Mouse (Mus musculus): ENCODE results near the gene Mdk. TPM values are rescaled to one million over a fixed set of nuclear protein-coding genes. Genes with fewer than 3 reads are reported as not detected.

Mdk gene
- total RNA-seq, 2 experiments from 2014 or later: 0.12 to 0.86 TPM

DNA sequence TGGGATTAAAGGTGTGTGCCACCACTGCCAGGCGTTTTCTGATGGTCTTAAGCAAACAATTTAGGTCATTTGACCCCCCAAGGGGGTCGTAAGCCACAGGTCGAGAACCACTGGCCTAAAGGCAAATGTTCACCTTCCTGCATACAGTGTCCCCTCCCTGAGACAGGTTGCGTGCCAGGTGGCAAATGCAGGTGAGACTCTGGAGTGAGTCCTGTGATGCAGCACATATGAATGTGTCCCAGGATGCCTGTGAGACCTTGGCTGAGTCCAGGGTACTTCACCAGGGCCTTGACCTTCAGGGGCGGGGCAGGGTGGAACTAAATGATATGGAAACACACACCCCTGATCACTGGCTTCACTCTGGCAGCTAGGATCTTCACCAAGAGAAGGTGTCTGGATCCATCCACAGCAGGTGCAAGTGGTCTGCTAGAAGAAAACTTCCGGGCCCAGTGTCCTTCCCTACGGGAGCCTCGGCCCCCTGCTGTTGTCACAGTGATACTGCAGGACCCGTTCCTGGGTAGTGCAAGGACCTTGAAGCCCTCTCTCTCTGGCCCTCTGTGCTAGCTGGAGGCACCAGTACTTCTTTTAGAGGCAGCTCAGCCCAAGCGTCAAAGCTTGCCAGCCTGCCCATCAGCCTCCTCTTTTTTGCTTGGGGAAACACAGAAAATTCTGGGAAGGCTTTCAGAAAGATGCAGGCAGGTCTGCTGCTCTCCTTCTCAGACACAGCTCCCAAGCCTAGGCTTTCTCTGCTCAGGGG lies 26.8 kb upstream of the Mdk start:
- ATAC-seq (replicated peaks; ENCODE audit: poor library complexity): peak; percentile 42

DNA sequence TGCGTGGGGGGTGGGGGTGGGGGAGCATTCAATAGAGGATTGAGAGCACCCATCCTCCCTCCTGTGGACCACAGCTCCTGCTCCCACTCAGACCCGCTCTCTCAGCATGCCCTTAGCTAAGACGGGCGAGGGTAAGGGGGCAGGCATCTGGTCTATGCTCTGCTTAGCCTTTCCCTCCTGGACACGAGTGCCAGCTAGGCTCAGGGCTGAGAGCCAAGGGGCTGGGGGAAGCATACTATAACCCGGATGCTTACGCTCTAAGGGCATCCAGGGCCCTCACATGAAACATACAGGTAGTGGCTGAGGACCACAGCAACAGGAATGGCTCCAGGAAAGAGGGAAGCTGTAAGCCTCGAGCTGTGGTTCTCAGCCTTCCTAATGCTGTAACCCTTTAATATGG lies 26.0 kb upstream of the Mdk start:
- no peak for ATAC-seq (replicated peaks; ENCODE audit: poor library complexity)

DNA sequence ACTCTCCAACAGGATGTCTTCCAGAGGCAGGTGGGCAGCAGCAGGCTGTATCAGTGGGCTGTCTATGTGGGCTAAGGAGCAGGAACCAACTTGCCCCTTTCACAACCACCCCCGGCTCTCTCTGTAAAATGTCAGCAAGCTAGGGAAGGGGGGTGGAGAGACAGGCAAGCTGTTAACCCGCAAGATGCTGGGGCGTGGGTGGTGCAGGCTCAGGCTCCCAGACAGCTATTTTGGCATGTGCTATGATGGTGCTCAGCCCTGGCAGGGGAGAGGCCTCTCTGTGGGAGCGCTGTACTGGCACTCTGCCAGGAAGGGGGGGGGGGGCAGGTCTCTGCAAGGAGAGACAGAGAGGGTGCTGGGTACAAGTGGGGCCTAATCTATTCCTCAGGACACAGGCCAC lies 25.0 kb upstream of the Mdk start:
- peak; percentile 77 for ATAC-seq (replicated peaks; ENCODE audit: poor library complexity)

DNA sequence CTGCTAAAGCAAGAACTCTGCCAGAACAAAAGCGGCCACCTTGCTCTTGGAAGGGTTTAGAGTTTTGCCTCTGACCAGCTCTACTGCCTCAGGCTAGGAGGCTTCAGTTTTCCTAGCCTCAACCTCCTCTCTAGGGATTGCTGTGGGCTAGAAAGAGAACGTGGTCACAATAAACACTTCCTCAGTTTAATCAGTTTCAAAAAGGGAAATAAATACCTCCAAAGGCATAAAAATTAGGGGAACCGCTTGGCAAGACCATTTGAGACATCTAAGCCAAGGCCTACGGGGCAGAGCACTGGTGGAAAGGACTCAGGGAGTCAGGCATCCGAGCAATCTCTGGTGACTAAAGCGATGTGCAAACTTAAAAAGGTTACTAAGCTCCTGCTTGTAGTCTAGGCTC lies 23.8 kb upstream of the Mdk start:
- ATAC-seq (replicated peaks; ENCODE audit: poor library complexity): no peak

DNA sequence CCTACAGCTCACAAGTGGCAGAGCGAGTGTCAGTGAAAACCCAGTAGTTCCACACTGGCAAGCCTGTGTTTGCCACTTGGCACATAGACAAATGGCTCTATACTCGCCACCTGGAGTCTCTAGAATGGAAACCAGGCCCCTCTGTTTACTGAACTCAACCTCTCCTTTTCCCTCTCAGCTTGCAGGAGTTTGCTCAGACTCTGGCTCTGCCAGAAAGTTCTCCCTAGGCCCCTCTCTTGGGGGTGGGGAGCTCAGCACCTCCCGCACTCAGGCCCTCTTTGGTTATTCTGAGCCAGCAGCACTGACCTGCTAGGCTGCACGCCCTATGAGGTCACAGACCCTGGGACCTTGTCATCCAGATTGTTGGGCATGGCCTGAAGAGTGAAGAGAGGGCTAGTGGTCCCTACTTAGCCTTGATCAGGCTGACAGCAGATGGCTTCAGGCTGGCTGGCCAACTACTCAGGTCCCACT lies 23.1 kb upstream of the Mdk start:
- no peak for ATAC-seq (replicated peaks; ENCODE audit: poor library complexity)

DNA sequence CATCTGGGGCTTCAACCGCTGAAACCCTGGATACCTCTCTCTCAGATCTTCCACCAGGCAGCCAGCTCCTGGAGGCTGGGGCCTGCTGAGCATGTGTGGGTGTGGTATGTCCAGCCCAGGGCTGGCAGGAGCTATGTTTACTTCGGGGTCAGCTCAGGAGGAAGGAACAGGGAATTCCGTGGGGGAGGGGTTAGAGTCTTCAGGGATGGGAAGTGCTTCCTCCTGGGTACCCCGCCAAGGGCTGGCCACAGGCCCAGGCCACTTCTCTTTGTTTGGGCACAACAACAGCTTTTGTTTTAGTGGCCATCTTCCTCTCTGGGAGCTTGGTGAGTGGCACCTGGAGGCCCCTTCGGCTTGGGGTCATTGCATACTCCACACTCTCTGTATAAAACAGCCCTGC lies 21.7 kb upstream of the Mdk start:
- ATAC-seq (replicated peaks; ENCODE audit: poor library complexity): no peak

DNA sequence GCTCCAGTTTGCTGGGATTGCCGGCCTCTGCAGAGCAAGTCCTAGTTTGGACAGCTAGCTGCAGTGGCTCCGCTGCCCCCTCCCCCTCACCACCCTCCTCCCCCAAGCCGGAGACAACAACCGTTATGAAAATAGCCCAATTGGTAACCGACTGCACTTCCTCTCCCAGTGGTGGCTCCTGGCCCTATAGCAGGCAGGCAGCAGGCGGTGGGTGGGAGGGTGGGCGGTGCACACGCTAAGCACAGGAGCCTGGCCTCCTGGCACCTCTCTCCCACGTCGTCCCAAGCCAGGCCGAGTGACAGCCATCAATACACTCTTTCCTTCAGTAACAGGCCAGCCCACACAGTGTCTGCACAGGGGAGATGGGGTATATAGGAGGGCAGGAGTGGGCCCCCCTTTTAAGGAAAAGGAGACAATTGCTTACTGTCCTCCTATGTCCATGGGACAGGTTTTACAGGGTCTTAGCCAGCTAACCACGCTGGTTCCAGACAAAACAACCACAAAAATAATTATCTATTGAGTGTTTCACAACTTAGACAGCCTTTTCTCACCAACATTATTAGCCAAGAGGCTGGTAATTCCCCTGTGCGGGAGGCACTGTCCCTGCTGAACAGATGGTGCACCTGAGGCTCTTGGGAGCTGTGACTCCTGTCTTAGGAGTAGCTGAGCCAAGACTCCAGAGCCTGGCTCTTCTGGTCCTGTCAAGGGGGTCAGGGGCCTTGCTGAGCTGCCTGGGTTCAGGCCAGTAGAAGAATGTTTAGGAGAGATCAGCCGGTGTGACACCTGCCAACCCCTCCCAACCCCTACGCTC lies 18.4 kb upstream of the Mdk start:
- ATAC-seq (replicated peaks; ENCODE audit: poor library complexity): peak; percentile 69

DNA sequence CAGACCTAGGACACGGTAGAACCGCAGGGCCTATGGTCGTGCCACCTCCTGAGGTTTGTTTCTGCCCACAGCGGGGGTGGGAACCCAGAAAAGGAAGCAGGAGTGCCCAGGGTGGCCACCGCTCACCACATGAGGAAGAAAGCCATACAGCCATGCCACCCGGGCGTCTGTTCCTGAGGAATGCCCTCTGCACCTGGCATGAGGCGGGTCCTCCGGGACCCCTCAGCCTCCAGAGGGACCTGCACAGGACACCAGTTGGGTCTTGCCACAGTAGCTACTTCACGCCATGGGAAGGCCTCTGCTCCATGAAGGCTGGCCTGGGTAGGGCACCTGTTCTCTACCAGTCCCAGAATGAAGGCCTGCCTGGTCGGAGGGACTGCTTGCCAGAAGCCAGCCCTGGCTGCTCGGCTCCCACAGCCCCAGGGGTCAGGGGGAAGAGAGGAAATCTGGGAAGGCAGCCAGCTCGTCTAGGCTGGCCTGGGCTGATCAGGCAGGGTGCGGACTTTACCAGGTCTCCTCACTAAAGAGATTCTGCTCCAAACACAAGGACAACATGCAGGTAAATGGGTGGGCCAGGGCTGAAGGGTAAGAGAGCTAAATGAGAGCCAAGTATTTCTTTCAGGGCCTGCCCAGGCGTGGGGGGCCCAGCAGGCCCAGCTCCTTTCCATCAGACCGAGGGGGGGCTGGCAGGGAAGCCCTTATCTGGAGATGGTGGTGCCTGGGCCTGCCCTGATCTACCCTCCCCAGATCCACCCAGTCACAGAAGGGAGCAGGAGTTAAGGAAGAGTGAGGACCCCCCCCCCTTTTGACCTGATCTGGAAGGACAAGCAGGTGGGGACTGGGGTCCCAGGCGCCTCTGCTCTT lies 17.5 kb upstream of the Mdk start:
- ATAC-seq (replicated peaks; ENCODE audit: poor library complexity): peak; percentile 32

DNA sequence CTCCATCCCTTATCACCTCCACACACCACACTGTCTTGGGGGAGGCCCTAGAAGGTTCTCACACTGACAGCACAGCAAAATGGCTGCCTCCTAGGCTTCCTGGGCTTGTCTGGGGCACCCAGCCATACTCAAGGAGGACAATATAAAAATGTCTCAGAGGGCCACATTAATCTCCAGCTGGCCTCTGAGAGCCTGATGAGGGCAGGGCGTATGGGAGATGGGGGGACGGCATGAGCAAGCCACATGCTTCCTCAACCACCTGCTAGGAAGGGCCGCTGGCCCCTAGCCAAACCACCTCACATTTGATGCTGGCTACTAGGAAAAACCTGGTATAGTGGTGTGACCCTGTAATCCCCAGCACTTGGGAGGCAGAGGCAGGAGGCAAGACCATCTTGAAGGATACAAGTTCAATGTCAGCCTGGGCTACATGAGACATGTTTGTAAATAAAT lies 16.7 kb upstream of the Mdk start:
- ATAC-seq (replicated peaks; ENCODE audit: poor library complexity): peak; percentile 4; the same call in 1 of the 2 replicates

DNA sequence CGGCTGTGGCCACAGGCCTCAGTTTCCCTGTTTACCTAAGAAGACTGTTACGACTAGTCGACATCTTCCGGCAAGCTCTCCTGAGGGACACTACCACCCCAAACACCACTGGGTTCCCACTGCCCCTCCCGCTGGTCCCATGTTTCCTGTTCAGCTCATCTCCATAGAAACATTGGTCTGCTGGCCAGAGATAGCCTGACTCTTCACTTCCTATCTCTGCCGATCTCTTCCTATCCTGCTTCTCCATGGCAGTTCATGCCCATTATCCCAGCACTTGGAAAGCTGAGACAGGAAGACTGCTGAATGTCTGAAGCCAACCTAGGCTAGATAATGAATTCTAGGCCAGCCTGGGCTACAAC lies 16.0 kb upstream of the Mdk start:
- ATAC-seq (replicated peaks; ENCODE audit: poor library complexity): no peak

DNA sequence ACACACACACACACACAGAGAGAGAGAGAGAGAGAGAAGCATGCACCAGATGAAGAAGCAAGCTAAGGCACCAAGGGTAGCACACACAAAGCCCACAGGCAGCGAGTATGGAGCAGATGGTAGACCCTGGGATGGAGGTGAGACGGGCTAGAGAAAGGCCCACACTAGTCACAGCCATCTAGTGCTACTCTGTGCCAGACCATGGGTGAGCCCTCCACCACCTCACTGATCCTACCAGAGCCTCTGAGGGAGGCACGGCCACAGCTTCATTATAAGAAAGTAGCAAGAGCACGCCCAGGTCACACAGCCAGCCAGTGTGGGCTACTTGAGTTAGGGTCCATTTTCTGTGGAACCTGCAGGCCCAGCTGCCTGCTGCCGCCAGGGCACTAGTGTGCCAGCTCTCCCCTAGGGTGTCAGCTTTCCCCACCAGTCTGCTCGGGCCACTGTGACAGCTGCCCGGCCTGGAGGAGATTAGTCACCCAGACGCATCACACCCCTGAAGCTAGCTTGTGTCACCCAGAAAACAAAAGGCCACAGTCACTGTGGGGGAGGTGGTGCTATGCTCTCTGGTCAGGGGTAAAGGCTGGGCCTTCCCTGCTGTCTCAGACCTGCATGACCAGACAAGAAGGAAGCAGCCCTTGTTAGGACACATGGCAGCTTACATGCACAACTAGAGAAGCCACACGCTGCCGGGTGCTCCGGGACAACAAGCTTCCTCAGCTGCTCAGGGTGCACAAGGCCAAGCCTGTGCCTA lies 15.5 kb upstream of the Mdk start:
- ATAC-seq (replicated peaks; ENCODE audit: poor library complexity): peak; percentile 23

DNA sequence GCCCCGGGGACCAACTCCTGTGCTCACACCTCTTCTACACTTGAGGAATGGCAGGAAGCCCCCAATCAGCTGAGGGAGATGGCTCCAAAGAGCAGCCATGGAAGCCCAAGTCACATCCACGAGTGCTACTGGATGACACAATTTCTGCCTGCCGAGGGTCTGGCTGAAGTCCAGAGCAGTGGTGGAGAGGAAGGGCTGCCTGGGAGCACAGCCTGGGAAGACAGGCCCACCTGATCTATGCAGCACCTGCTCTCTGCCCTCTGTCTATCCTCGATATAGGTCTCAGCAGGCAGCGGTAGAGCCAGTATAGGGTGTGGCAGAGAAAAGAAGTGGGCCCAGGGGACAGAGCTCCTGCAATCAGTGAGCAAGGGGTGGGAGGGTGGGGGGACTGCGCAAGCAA lies 14.7 kb upstream of the Mdk start:
- no peak for ATAC-seq (replicated peaks; ENCODE audit: poor library complexity)

DNA sequence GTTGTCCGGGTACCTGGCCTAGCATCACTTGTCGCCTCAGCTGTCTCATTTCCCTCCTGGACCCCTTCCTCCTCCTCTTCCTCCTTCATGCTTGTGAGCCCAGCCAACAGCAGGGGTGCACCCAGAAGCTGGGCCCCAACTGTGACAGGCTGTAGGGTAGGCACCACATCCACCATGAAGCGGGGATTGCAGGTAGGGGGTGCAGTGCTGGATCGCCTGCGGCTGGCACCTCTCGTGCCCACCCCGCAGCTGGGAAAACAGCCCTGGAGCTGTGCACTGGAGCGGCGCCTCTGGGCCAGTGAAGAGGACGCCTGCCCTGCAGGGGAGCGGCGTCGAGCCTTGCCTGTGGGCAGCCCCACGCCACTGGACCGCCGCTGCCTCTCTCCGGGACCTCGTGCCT lies 13.4 kb upstream of the Mdk start, which contains the start of gene Gm9821:
Gene Gm9821 (plus strand): TSS at position 221 of the 400 bp plus-strand sequence.
- ATAC-seq (replicated peaks; ENCODE audit: poor library complexity): no peak

DNA sequence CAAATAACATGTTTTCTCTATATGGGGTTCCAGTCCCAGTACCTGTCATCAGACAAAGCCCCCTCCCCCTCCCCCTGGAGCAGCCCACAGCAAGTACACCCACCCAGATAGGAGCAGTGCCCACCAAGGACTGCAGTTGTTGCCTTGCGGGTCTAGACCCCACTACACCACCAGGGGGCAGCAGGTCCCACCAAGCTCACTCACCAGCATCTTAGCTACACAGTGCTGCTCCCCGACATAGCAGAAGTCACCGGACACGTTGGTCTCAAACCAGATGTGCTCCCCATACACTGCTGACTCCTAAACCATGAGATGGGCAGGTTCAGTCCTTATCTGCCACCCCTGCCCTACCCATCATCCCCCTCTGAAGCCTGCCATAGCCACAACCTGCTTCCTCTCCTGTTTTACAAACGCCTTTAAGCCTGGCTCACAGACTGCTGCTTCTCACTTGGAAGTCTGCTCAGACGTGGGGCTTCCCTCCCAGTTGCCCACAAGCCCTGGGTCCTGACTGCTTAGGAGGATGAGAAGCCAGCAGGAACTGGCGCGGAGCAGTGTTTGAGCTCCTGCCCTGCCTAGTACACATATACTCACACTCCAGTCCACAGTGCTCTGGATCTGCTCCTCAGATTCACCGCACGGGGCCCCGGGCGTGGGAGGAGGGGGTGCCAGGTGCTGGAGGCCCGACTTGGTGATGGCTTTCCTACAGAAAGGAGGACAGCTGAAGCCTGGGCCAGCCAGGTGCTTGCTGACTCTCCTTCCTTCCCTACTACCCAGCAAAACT lies 12.3 kb upstream of the Mdk start:
- ATAC-seq (replicated peaks; ENCODE audit: poor library complexity): peak; percentile 75

DNA sequence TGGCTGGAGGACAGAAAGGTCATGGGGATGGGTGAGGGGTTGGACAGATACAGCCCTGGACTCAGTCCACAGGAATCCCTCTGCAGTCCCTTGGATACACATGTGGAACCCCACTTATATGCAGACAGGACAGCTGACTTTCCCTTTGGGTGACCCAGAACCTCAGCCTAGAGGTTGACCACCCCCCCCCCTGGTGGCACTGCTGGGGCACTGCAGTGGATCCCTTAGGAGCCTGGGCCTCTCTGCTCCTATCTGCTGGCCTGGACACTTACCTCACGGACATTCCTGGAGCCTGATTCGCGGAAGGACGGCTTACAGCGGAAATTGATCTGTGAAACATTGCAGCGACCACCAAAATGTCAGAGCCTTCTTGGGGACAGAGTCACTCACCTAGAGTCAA lies 10.3 kb upstream of the Mdk start:
- ATAC-seq (replicated peaks; ENCODE audit: poor library complexity): peak; percentile 38; the same call in 1 of the 2 replicates

DNA sequence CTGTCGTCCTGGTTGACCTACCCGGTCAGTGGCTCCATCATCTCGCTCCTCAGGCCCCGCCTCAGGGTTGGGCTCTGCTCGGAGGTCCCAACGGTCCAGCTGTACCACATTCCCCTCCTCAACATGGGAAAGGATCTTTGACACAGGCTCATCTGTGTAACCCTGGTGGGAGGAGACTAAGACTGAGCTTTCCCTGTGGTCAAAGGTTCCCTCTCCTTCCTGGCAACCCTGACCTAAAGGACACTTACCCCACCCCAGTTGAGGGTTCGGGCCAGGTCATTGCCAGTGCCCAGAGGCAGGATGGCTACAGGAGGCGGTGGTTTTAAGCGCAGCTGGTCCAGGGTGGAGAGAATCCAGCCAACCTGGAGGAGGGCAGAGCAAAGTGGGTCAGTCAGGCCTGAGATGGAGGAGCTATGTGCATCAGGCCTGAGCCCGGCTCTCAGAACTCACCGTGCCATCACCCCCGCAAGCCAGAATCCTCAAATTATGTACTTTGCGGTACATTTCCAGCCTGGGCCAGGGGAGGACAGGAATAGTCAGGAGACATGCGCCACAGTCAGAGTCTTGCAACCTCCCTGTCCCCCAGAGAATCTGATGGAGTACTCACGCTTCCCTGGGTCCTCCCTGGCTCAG lies 7.3 kb upstream of the Mdk start:
- ATAC-seq (replicated peaks; ENCODE audit: poor library complexity): no peak

DNA sequence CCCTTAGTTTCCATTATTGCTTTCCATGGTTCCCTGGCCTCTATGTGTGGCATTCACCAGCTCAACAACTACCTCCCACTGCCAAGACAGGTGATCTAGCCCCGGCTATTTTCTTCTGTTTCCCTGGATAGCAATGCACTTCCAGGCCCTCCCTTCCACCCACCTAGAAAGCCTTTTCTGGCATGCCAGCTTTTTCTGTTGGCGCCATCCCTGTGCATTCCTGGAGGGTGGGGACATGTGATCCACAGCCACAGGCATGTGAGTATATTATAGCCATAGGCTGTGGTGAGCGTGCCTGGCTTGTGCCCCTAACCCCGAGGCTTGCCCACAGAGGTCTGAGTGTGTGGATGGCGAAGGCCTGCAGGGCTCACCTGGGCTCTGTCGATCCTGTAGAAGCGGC lies 4.1 kb upstream of the Mdk start:
- ATAC-seq (replicated peaks; ENCODE audit: poor library complexity): no peak

DNA sequence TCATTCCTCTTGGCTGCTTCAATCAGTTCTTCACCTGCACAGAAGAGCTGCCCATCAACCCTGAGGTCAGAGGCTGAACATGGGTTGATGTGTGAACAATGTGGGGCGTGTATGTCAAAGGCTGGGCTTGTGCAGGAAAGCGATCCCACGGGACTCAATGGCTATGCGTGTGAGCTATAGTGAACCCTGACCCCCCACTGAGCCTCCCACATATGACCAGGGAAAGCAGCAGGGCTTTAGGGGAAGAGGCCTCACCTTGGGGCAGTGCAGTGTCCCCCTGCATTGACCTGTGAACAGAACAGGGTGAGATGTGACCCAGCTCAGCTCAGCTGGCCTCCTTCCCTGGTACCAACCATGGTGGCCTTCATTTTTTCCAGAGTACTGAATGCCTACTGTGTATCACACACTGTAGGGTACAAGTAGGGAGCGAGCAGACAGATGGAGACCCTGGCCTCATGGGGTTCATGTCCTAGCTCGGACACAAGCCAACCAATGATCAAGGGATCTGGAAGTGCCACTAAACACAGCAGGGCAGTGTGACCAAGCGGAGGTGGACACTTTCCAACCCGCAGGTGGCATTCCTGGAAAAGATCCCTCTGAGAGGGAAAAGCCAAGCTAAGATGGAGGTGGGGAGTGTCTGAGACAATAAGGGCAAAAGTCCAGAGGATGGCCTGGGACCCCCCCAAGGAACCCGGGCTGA lies 2.9 kb upstream of the Mdk start:
- no peak for ATAC-seq (replicated peaks; ENCODE audit: poor library complexity)

DNA sequence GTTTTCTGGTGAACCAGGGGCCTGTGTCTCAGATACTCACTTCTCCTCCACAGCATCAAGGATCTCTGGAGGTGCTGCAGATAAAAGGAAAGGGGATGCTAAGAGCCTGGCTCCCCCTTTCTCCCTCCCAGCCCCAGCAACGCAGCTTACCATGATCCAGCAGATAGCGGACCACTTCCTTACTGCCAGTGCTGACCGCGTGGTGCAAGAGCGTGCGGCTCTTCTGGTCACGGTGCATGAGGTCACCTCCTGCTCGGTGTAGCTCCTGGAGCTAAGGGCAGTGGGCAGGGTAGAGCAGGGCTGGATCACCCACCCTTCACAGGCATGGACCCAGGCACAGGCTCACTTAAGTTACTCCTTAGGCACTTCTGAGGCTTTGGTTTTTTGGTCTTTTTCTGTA lies 1.9 kb upstream of the Mdk start:
- peak; percentile 22; the same call in 1 of the 2 replicates for ATAC-seq (replicated peaks; ENCODE audit: poor library complexity)

Data from megakaryocyte progenitor cell, adult 5-6 weeks (primary cell).